Mouse (Mus musculus) 3134 (cell line): Measurements from ENCODE around the gene Fbxo2.
"Not testable (repeated sequence)": the region's sequence is repeated elsewhere in the genome, so short reads cannot be mapped to it uniquely, and the experiment has no call there.

Experiments used
- DNase-seq: peaks from one replicate; pipeline ENCODE4 v3.0.0-alpha.2; 2011; ENCODE audit warnings: low spot score; ENCODE audit not compliant: insufficient read length; ENCODE audit errors: extremely low read depth

Fbxo2 gene

DNA sequence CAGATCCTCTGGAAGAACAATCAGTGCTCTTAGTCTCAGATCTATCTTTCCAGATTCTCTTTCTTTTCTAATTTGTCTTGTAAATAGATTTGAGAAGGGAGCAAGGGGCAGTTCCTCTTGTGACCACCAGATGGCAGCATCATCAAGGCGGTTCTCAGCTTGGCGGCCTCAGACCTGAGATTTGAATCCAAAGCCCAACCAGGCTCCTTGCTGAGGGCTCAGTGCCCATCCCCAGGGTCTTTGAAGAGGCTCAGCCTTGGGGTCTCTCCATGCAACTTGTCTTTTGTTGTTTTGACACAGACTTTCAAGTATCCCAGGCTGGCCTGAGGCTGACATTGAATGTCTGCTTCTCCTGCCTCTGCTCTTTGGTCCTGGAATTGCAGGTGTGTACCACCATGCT, 10.4 kb downstream of the Fbxo2 start:
- no peak for DNase-seq

DNA sequence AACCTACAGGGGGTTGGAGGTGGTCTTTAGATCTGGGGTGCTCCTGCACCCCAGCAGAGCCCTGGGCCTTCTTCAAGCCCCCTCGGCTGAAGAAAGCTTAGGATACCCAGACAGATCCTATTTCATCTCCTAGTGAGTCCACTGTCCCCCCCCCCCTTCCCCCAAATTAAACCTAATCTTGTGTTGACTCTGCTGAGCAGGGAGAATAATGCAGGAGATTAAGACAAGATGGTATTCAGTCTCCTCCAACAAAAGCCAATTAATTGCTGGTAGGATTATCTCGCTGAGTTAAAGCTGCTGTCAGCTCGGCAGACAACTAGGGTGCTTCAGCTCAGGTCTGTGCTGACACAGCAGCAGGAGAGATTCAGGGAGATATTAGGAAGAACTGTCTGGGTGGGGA, 10.8 kb downstream of the Fbxo2 start:
- no peak for DNase-seq

DNA sequence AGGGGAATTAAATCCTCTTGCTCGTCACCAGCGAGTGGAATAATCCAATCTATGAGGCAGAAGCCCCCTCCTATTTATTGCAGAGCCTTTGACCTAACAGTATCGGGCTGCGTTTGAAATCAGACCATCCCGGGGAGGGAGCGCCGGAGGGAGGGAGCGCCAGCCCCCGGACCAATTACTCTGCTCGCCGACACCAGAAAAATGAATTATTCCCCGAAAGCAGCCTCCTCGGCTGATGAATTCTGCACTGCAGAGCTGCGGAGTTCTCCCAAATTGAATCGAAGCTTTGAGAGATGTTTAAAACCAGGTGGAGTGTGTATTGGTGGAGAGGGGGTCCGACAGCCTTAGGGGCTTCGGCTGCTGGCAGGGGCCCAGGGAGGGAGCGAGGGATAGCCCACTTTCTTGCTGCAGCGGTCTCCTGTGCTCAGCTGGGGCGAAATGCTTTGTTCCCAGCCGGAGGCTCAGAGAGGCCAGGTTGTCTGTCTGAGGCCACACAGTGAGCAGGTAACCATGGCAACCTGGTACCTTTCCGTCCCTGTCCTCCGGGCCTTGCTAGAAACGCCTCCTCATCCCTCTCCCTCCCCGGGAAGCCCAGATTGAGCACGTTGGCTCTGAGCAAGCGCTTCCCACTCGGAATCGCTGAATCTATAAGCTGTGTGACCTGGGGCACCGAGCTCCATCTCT, 13.5 kb downstream of the Fbxo2 start:
- no peak for DNase-seq

DNA sequence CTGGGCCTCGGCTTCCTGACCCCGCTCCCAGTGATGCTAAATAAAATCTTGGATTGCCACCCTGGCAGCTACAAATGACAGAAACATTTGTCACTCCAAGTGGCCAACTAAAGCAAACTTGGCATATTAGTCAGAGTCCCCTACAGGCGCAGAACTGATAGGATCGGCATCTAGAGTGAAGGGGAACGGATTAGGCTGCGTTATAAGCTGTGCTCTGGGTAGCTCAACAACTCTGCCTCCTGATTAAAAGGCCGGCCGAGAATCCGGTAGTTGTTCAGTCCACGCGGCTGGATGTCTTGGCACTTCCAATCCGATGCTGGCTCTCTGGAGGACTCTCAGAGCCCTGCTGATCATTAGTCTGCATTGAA, 14.1 kb downstream of the Fbxo2 start:
- DNase-seq, result no peak

DNA sequence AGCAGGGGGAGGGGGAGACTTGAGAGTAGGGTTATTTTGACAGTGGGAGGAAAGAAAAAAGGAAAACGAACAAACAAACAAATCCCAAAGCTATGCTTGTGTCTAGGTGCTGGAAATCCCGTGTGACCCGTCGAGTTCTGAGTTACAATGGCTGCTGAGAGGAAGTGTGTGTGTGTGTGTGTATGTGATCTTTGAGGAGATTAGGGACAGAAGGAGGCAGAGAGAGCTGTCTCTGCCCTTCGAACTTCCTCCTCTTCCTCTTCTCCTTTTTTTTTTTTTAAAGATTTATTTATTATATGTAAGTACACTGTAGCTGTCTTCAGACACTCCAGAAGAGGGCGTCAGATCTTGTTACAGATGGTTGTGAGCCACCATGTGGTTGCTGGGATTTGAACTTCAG, 16.2 kb downstream of the Fbxo2 start:
- not testable (repeated sequence) for DNase-seq

GRCm38 (mm10) chr4:148177716-148178115, 17.3 kb downstream of the Fbxo2 start:
- DNase-seq, result no peak

GRCm38 (mm10) chr4:148181483-148181882, 21.1 kb downstream of the Fbxo2 start:
- DNase-seq, result no peak

DNA sequence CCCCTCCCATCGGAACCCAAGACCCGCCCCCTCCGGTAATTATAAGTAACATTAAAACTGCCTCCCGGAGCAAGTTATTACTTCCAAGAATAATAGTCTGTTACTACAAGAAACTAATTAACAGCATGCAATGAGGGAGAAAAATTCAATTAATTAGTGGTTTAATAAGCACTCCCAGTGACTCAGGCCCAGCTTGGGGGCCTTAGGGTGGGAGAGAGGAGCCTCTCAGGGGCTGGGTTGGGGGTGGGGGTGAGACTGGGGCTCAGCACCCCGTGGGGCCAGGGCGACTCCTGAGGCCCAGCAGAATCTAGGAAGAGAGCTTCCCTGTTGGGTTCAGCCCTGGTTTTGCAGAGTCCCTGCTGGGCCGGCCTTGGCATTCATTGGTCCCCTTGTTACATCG, 21.9 kb downstream of the Fbxo2 start:
- no peak for DNase-seq

GRCm38 (mm10) chr4:148184564-148184963, 24.1 kb downstream of the Fbxo2 start:
- no peak for DNase-seq

- DNase-seq, result no peak
Measured at GRCm38 (mm10) chr4:148185819-148186218, 25.4 kb downstream of the Fbxo2 start.

- not testable (repeated sequence) for DNase-seq
Measured at GRCm38 (mm10) chr4:148188767-148189166, 28.3 kb downstream of the Fbxo2 start.

DNA sequence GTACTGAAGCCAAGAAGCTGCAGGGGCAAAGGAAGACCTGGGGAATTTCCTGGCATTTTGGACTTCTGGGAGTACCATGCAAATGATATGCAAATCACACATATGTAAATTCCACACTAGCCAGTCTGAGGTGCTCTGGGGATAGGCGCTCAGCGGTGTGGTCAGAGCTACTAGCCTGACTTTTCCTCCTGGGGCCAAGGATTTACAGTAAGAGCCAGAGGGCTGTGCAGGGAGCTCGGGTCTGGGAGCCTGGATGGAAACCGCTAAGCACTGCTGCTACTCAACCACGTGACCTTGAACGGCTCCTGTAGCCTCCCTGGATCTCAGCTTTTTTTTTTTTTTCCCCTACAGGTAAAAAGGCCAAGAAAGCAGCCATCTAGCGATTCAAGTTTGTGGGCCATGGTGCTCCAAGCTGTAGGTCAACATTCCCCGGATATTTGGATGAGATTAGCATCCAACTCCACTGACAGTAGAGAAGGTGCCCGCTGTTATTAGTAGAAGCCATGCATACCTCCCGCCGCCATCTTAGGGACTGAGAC, 32.4 kb downstream of the Fbxo2 start:
- no peak for DNase-seq

- no peak for DNase-seq
Measured at GRCm38 (mm10) chr4:148194400-148194799, 34.0 kb downstream of the Fbxo2 start.

GRCm38 (mm10) chr4:148198721-148199120, 38.3 kb downstream of the Fbxo2 start:
- DNase-seq, result no peak

GRCm38 (mm10) chr4:148203557-148203956, 43.1 kb downstream of the Fbxo2 start:
- DNase-seq, result no peak

GRCm38 (mm10) chr4:148204061-148204872, 43.8 kb downstream of the Fbxo2 start:
- no peak for DNase-seq

DNA sequence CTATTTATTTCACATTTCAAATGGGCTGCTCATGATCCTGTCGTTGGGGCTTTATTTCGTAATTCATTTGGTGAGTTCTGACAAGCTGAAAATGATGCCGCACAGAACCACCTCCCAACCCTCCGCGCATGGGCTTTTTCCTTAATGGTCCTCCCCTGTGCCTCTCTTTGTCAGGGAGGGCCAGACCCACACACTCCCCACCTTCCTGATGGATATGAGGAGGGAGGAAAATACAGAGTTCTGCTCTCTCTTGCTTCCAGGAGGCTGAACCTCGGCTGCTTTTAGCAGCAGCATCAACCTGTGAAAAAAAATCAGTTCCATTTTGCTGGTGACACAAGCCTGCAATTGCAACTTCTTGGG, 44.4 kb downstream of the Fbxo2 start:
- DNase-seq, result no peak

- DNase-seq, result no peak
Measured at GRCm38 (mm10) chr4:148214460-148215136, 54.2 kb downstream of the Fbxo2 start.

- no peak for DNase-seq
Measured at GRCm38 (mm10) chr4:148215264-148215900, 55.0 kb downstream of the Fbxo2 start.
